Mouse (Mus musculus): Measurements from ENCODE around the gene Arhgdib. TPM values are rescaled to one million over a fixed set of nuclear protein-coding genes. Genes with fewer than 3 reads are reported as not detected.
A peak's percentile ranks its signal among the peaks of the same experiment; 100 is the strongest.

Arhgdib gene
- polyA plus RNA-seq, 1 experiment from 2014 or later: 17.1 TPM

- H3K4me1 ChIP-seq: peaks cover 13% of the 10 kb centered on the region
- no peaks in the 10 kb centered on the region for H3K36me3 ChIP-seq
- H3K4me2 ChIP-seq (replicated peaks): peak overlapping the region; percentile 30
- ATAC-seq (replicated peaks): peak; percentile 84
- no peaks in the 10 kb centered on the region for H3K27me3 ChIP-seq
- H3K27ac ChIP-seq (replicated peaks): no peak overlapping the region
- H3K4me3 ChIP-seq: peak overlapping the region; percentile 8; the same call in 1 of the 2 replicates
- WGBS: 21% methylated on average over 18 of the region's 18 CpGs
- H3K9me3 ChIP-seq: no peaks in the 10 kb centered on the region
- no peak overlapping the region for H3K9ac ChIP-seq (replicated peaks)
These were observed 28.1 kb downstream of the Arhgdib start for GRCm38 (mm10) chr6:136913384-136914126.

- H3K27me3 ChIP-seq: no peaks in the 10 kb centered on the region
- WGBS: 90% methylated on average over 1 of the region's 2 CpGs
- no peaks in the 10 kb centered on the region for H3K36me3 ChIP-seq
- no peak overlapping the region for H3K4me2 ChIP-seq (replicated peaks)
- no peak overlapping the region for H3K4me3 ChIP-seq
- H3K27ac ChIP-seq (replicated peaks): no peak overlapping the region
- H3K9me3 ChIP-seq: no peaks in the 10 kb centered on the region
- no peak overlapping the region for H3K9ac ChIP-seq (replicated peaks)
- H3K4me1 ChIP-seq: peaks cover 13% of the 10 kb centered on the region
- ATAC-seq (replicated peaks): 0 out of 2 replicates have a peak, but pooled peaks have one; percentile 19
These were observed 28.9 kb downstream of the Arhgdib start for GRCm38 (mm10) chr6:136912751-136913265.

- Histone ChIP-seq H3K9me3 (no peaks in the 10 kb centered on the region), H3K4me3 (no peak overlapping the region), H3K27ac (replicated peaks) (no peak overlapping the region), H3K9ac (replicated peaks) (no peak overlapping the region), H3K4me2 (replicated peaks) (no peak overlapping the region), H3K36me3 (no peaks in the 10 kb centered on the region), H3K27me3 (no peaks in the 10 kb centered on the region), H3K4me1 (peaks cover 13% of the 10 kb centered on the region)
- ATAC-seq (replicated peaks): no peak
- WGBS: 80% methylated on average over 9 of the region's 9 CpGs
These were observed 31.3 kb downstream of the Arhgdib start for GRCm38 (mm10) chr6:136910247-136910890.

GRCm38 (mm10) chr6:136906937-136907293 is 34.8 kb downstream of the Arhgdib start:
- ATAC-seq (replicated peaks): no peak
- 89% methylated on average over 10 of the region's 10 CpGs for whole genome bisulfite sequencing
- Histone ChIP-seq H3K27me3 (no peaks in the 10 kb centered on the region), H3K9me3 (no peaks in the 10 kb centered on the region), H3K4me3 (no peak overlapping the region), H3K9ac (replicated peaks) (no peak overlapping the region), H3K36me3 (no peaks in the 10 kb centered on the region), H3K4me2 (replicated peaks) (no peak overlapping the region), H3K27ac (replicated peaks) (no peak overlapping the region), H3K4me1 (0 out of 2 replicates have a peak, but pooled peaks cover 5% of the 10 kb centered on the region)

- Histone ChIP-seq H3K4me2 (replicated peaks) (no peak overlapping the region), H3K27me3 (no peaks in the 10 kb centered on the region), H3K4me1 (0 out of 2 replicates have a peak, but pooled peaks cover 5% of the 10 kb centered on the region), H3K27ac (replicated peaks) (no peak overlapping the region), H3K36me3 (no peaks in the 10 kb centered on the region), H3K9ac (replicated peaks) (no peak overlapping the region), H3K9me3 (no peaks in the 10 kb centered on the region), H3K4me3 (no peak overlapping the region)
- WGBS: 86% methylated on average over 19 of the region's 19 CpGs
- ATAC-seq (replicated peaks): no peak
These were observed 35.3 kb downstream of the Arhgdib start for GRCm38 (mm10) chr6:136906283-136906936.

- H3K27me3 ChIP-seq: no peaks in the 10 kb centered on the region
- H3K4me1 ChIP-seq: no peaks in the 10 kb centered on the region
- ATAC-seq (replicated peaks): no peak
- no peaks in the 10 kb centered on the region for H3K9me3 ChIP-seq
- no peak overlapping the region for H3K27ac ChIP-seq (replicated peaks)
- H3K36me3 ChIP-seq: no peaks in the 10 kb centered on the region
- no peak overlapping the region for H3K9ac ChIP-seq (replicated peaks)
- no peak overlapping the region for H3K4me2 ChIP-seq (replicated peaks)
- no peak overlapping the region for H3K4me3 ChIP-seq
- WGBS: 64% methylated on average over 8 of the region's 8 CpGs
These were observed 37.7 kb downstream of the Arhgdib start for GRCm38 (mm10) chr6:136903885-136904470.

- H3K36me3 ChIP-seq: no peaks in the 10 kb centered on the region
- H3K4me3 ChIP-seq: no peak overlapping the region
- H3K27me3 ChIP-seq: no peaks in the 10 kb centered on the region
- no peak overlapping the region for H3K4me2 ChIP-seq (replicated peaks)
- H3K4me1 ChIP-seq: no peaks in the 10 kb centered on the region
- ATAC-seq (replicated peaks): no peak
- H3K9me3 ChIP-seq: no peaks in the 10 kb centered on the region
- WGBS: 93% methylated on average over 9 of the region's 9 CpGs
- H3K9ac ChIP-seq (replicated peaks): no peak overlapping the region
- no peak overlapping the region for H3K27ac ChIP-seq (replicated peaks)
These were observed 39.2 kb downstream of the Arhgdib start for GRCm38 (mm10) chr6:136902527-136902926.

GRCm38 (mm10) chr6:136901010-136901409 is 40.7 kb downstream of the Arhgdib start:
- Histone ChIP-seq H3K9me3 (no peaks in the 10 kb centered on the region), H3K36me3 (no peaks in the 10 kb centered on the region), H3K4me3 (no peak overlapping the region), H3K4me2 (replicated peaks) (no peak overlapping the region), H3K9ac (replicated peaks) (no peak overlapping the region), H3K4me1 (no peaks in the 10 kb centered on the region), H3K27ac (replicated peaks) (no peak overlapping the region), H3K27me3 (no peaks in the 10 kb centered on the region)
- WGBS: 78% methylated on average over 2 of the region's 2 CpGs
- ATAC-seq (replicated peaks): no peak

GRCm38 (mm10) chr6:136900369-136901009 is 41.2 kb downstream of the Arhgdib start:
- no peak overlapping the region for H3K4me3 ChIP-seq
- H3K9me3 ChIP-seq: no peaks in the 10 kb centered on the region
- H3K9ac ChIP-seq (replicated peaks): no peak overlapping the region
- WGBS: 85% methylated on average over 4 of the region's 4 CpGs
- no peak overlapping the region for H3K4me2 ChIP-seq (replicated peaks)
- no peak for ATAC-seq (replicated peaks)
- no peak overlapping the region for H3K27ac ChIP-seq (replicated peaks)
- no peaks in the 10 kb centered on the region for H3K27me3 ChIP-seq
- no peaks in the 10 kb centered on the region for H3K36me3 ChIP-seq
- H3K4me1 ChIP-seq: no peaks in the 10 kb centered on the region

- Histone ChIP-seq H3K4me2 (replicated peaks) (no peak overlapping the region), H3K27me3 (no peaks in the 10 kb centered on the region), H3K4me3 (no peak overlapping the region), H3K4me1 (no peaks in the 10 kb centered on the region), H3K36me3 (no peaks in the 10 kb centered on the region), H3K27ac (replicated peaks) (no peak overlapping the region), H3K9ac (replicated peaks) (no peak overlapping the region), H3K9me3 (no peaks in the 10 kb centered on the region)
- 93% methylated on average over 2 of the region's 2 CpGs for WGBS
- no peak for ATAC-seq (replicated peaks)
These were observed 42.7 kb downstream of the Arhgdib start for GRCm38 (mm10) chr6:136898954-136899353.

- Histone ChIP-seq H3K9ac (replicated peaks) (no peak overlapping the region), H3K4me1 (no peaks in the 10 kb centered on the region), H3K36me3 (no peaks in the 10 kb centered on the region), H3K27me3 (no peaks in the 10 kb centered on the region), H3K4me3 (no peak overlapping the region), H3K9me3 (no peaks in the 10 kb centered on the region), H3K27ac (replicated peaks) (no peak overlapping the region), H3K4me2 (replicated peaks) (no peak overlapping the region)
- no peak for ATAC-seq (replicated peaks)
- WGBS: 67% methylated on average over 4 of the region's 4 CpGs
These were observed 43.5 kb downstream of the Arhgdib start for GRCm38 (mm10) chr6:136898222-136898621.
